In the genomic region with DNA sequence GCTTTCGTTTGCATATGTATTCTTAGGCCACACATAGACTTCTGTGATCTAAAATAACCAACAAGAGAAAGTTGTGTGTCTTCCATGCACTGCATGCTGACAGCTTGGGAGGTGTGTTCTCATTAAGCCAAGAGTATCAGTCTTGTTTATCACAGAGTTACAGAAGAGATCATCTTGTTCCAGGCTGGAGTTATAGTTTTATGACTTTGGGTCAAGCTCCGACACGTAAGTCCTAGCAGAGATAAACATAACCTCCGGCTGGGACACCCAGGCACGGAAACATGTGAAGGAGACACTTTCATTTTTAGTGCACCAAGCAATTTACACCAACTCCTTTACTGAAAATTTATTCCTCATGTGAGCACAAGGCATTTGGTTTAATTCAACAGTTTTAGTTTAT, we compare ENCODE assay signal across 23 mouse cellular contexts. TPM values are rescaled to one million over a fixed set of nuclear protein-coding genes. Genes with fewer than 3 reads are reported as not detected.
DNase-seq lines count a peak whose midpoint lies in the region; ATAC-seq and TF ChIP-seq lines count a peak whose summit lies in the region.
"Had no signal": no experiment of that assay in that cellular context is flagged by ENCODE, and none has a peak within 500 bp of the region (broad histone marks: within the 10 kb centered on the region; RNA-seq: fewer than 3 reads in every experiment).

No protein-coding gene starts in this region.

- no peaks in the 10 kb centered on the region for H3K9me3 ChIP-seq in stomach, embryonic 15.5 days
- H3K9me3 ChIP-seq in stomach, postnatal 0 days (ENCODE audit: control insufficient read depth, low read length) = no peaks in the 10 kb centered on the region
- H3K9me3 ChIP-seq in intestine, embryonic 16.5 days (ENCODE audit: control insufficient read depth, low read length) = no peaks in the 10 kb centered on the region
- no peaks in the 10 kb centered on the region for H3K9me3 ChIP-seq in stomach, embryonic 16.5 days (replicated peaks; ENCODE audit: control insufficient read depth, low read length)
- no peaks in the 10 kb centered on the region for H3K9me3 ChIP-seq in forebrain, embryonic 14.5 days (replicated peaks; ENCODE audit: control insufficient read depth, low read length)
- no peaks in the 10 kb centered on the region for H3K9me3 ChIP-seq in kidney, embryonic 16.5 days (ENCODE audit: low read length)
- H3K9me3 ChIP-seq: embryonic facial prominence, embryonic 10.5 days; forebrain, embryonic 10.5 days; forebrain, embryonic 15.5 days; heart, embryonic 15.5 days; hindbrain, embryonic 13.5 days had no signal

- H3K27me3 ChIP-seq in stomach, embryonic 15.5 days (replicated peaks) = no peaks in the 10 kb centered on the region
- H3K27me3 ChIP-seq in stomach, postnatal 0 days (ENCODE audit: control insufficient read depth, insufficient read depth, low read length) = no peaks in the 10 kb centered on the region
- no peaks in the 10 kb centered on the region for H3K27me3 ChIP-seq in intestine, embryonic 16.5 days (replicated peaks; ENCODE audit: control insufficient read depth, insufficient read depth, low read length)
- H3K27me3 ChIP-seq in stomach, embryonic 16.5 days (ENCODE audit: control insufficient read depth, insufficient read depth, low read length) = no peaks in the 10 kb centered on the region
- no peaks in the 10 kb centered on the region for H3K27me3 ChIP-seq in forebrain, embryonic 14.5 days (replicated peaks; ENCODE audit: control insufficient read depth, insufficient read depth, low read length)
- H3K27me3 ChIP-seq in kidney, embryonic 16.5 days (ENCODE audit: insufficient read depth, low read length) = no peaks in the 10 kb centered on the region
- H3K27me3 ChIP-seq: forebrain, embryonic 15.5 days; heart, embryonic 15.5 days; hindbrain, embryonic 13.5 days had no signal

- H3K4me1 ChIP-seq in stomach, embryonic 15.5 days = no peaks in the 10 kb centered on the region
- no peaks in the 10 kb centered on the region for H3K4me1 ChIP-seq in stomach, postnatal 0 days (replicated peaks; ENCODE audit: control insufficient read depth, insufficient read depth)
- 0 out of 2 replicates have a peak, but pooled peaks cover 3% of the 10 kb centered on the region for H3K4me1 ChIP-seq in intestine, embryonic 16.5 days (ENCODE audit: control insufficient read depth, insufficient read depth, low read length)
- H3K4me1 ChIP-seq in stomach, embryonic 16.5 days (ENCODE audit: control insufficient read depth, insufficient read depth, low read length) = no peaks in the 10 kb centered on the region
- H3K4me1 ChIP-seq in forebrain, embryonic 14.5 days (ENCODE audit: control insufficient read depth, insufficient read depth, low read length) = no peaks in the 10 kb centered on the region
- H3K4me1 ChIP-seq in kidney, embryonic 16.5 days (ENCODE audit: insufficient read depth, low read length) = no peaks in the 10 kb centered on the region
- H3K4me1 ChIP-seq: forebrain, embryonic 10.5 days; forebrain, embryonic 15.5 days; heart, embryonic 15.5 days; hindbrain, embryonic 13.5 days had no signal

- H3K4me3 ChIP-seq in gastrocnemius, adult 2 months = peak overlapping the region; percentile 25
- no peak overlapping the region for H3K4me3 ChIP-seq in stomach, embryonic 15.5 days (replicated peaks)
- no peak overlapping the region for H3K4me3 ChIP-seq in stomach, postnatal 0 days (ENCODE audit: low read depth, low read length)
- H3K4me3 ChIP-seq in intestine, embryonic 16.5 days (ENCODE audit: low read length) = no peak overlapping the region
- H3K4me3 ChIP-seq in stomach, embryonic 16.5 days (replicated peaks; ENCODE audit: low read length) = no peak overlapping the region
- no peak overlapping the region for H3K4me3 ChIP-seq in forebrain, embryonic 14.5 days (ENCODE audit: low read depth, low read length)
- no peak overlapping the region for H3K4me3 ChIP-seq in kidney, embryonic 16.5 days (ENCODE audit: low read length)
- H3K4me3 ChIP-seq: embryonic facial prominence, embryonic 10.5 days; forebrain, embryonic 10.5 days; forebrain, embryonic 15.5 days; heart, adult 2 months; heart, embryonic 15.5 days; hindbrain, embryonic 13.5 days had no signal

- WGBS in stomach, embryonic 15.5 days = 52% methylated on average over 5 of the region's 5 CpGs
- WGBS in stomach, postnatal 0 days = 36% methylated on average over 5 of the region's 5 CpGs
- 36% methylated on average over 5 of the region's 5 CpGs for WGBS in intestine, embryonic 16.5 days
- WGBS in stomach, embryonic 16.5 days = 35% methylated on average over 5 of the region's 5 CpGs
- 84% methylated on average over 5 of the region's 5 CpGs for WGBS in forebrain, embryonic 14.5 days
- WGBS in kidney, embryonic 16.5 days = 36% methylated on average over 5 of the region's 5 CpGs

- intact Hi-C loops in gastrocnemius, adult 2 months (cut with DNase I) = no loop called here

- no peak for ATAC-seq in stomach, embryonic 15.5 days (ENCODE audit: insufficient read depth, low FRiP score, low read depth)
- no peak for ATAC-seq in stomach, postnatal 0 days (ENCODE audit: low FRiP score, low TSS enrichment)
- peak; percentile 77 for ATAC-seq in intestine, embryonic 16.5 days
- no peak for ATAC-seq in stomach, embryonic 16.5 days (ENCODE audit: insufficient read depth, low FRiP score)
- no peak for ATAC-seq in forebrain, embryonic 14.5 days
- no peak for ATAC-seq in kidney, embryonic 16.5 days (ENCODE audit: low FRiP score, low TSS enrichment)
- ATAC-seq: forebrain, embryonic 15.5 days; hindbrain, postnatal 0 days had no signal

- no peak for TF ChIP-seq EP300 in stomach, postnatal 0 days (optimal IDR thresholded peaks at IDR 0.05)

- no peaks in the 10 kb centered on the region for H3K36me3 ChIP-seq in stomach, embryonic 15.5 days
- no peaks in the 10 kb centered on the region for H3K36me3 ChIP-seq in stomach, postnatal 0 days (ENCODE audit: control insufficient read depth, insufficient read depth, low read length)
- H3K36me3 ChIP-seq in intestine, embryonic 16.5 days (ENCODE audit: control insufficient read depth, insufficient read depth, low read length) = no peaks in the 10 kb centered on the region
- H3K36me3 ChIP-seq in stomach, embryonic 16.5 days (ENCODE audit: control insufficient read depth, insufficient read depth, low read length) = no peaks in the 10 kb centered on the region
- H3K36me3 ChIP-seq in forebrain, embryonic 14.5 days (ENCODE audit: control insufficient read depth, insufficient read depth, low read length) = no peaks in the 10 kb centered on the region
- H3K36me3 ChIP-seq in kidney, embryonic 16.5 days (ENCODE audit: insufficient read depth, low read length) = no peaks in the 10 kb centered on the region
- H3K36me3 ChIP-seq: embryonic facial prominence, embryonic 10.5 days; forebrain, embryonic 10.5 days; forebrain, embryonic 15.5 days; heart, embryonic 15.5 days; hindbrain, embryonic 13.5 days had no signal

- TF ChIP-seq CTCF in gastrocnemius, adult 2 months (IDR thresholded peaks at IDR 0.05) = no peak
- no peak for TF ChIP-seq CTCF in stomach, postnatal 0 days (IDR thresholded peaks at IDR 0.05; ENCODE audit: low read depth)

- H3K4me2 ChIP-seq in stomach, embryonic 15.5 days = no peak overlapping the region
- no peak overlapping the region for H3K4me2 ChIP-seq in stomach, postnatal 0 days (replicated peaks; ENCODE audit: low read depth)
- H3K4me2 ChIP-seq in intestine, embryonic 16.5 days (ENCODE audit: low read depth, low read length) = peak overlapping the region; percentile 18; the same call in 1 of the 2 replicates
- no peak overlapping the region for H3K4me2 ChIP-seq in stomach, embryonic 16.5 days (ENCODE audit: low read depth, low read length)
- no peak overlapping the region for H3K4me2 ChIP-seq in forebrain, embryonic 14.5 days (ENCODE audit: low read length)
- no peak overlapping the region for H3K4me2 ChIP-seq in kidney, embryonic 16.5 days (replicated peaks; ENCODE audit: low read depth, low read length)
- H3K4me2 ChIP-seq: forebrain, embryonic 15.5 days; heart, embryonic 11.5 days; heart, embryonic 15.5 days; hindbrain, embryonic 13.5 days had no signal

- H3K27ac ChIP-seq in gastrocnemius, adult 2 months = peak overlapping the region; percentile 92
- H3K27ac ChIP-seq in stomach, embryonic 15.5 days = peak overlapping the region; percentile 26; the same call in 1 of the 2 replicates
- H3K27ac ChIP-seq in stomach, postnatal 0 days (replicated peaks) = no peak overlapping the region
- peak overlapping the region; percentile 39; the same call in 1 of the 2 replicates for H3K27ac ChIP-seq in intestine, embryonic 16.5 days (ENCODE audit: low read length)
- H3K27ac ChIP-seq in stomach, embryonic 16.5 days (ENCODE audit: low read length) = peak overlapping the region; percentile 7; the same call in 1 of the 2 replicates
- H3K27ac ChIP-seq in forebrain, embryonic 14.5 days (ENCODE audit: low read depth, low read length) = no peak overlapping the region
- H3K27ac ChIP-seq in kidney, embryonic 16.5 days (ENCODE audit: low read length) = no peak overlapping the region
- H3K27ac ChIP-seq: embryonic facial prominence, embryonic 10.5 days; forebrain, embryonic 10.5 days; forebrain, embryonic 15.5 days; heart, adult 2 months; heart, embryonic 15.5 days; hindbrain, embryonic 13.5 days; hindbrain, postnatal 0 days had no signal

- no peak overlapping the region for H3K9ac ChIP-seq in stomach, embryonic 15.5 days
- H3K9ac ChIP-seq in stomach, postnatal 0 days (ENCODE audit: low read length) = no peak overlapping the region
- peak overlapping the region; percentile 27; the same call in 1 of the 2 replicates for H3K9ac ChIP-seq in intestine, embryonic 16.5 days (ENCODE audit: low read depth, low read length)
- no peak overlapping the region for H3K9ac ChIP-seq in stomach, embryonic 16.5 days (ENCODE audit: low read length)
- no peak overlapping the region for H3K9ac ChIP-seq in forebrain, embryonic 14.5 days (ENCODE audit: low read length)
- no peak overlapping the region for H3K9ac ChIP-seq in kidney, embryonic 16.5 days (replicated peaks; ENCODE audit: low read length)
- H3K9ac ChIP-seq: forebrain, embryonic 15.5 days; heart, embryonic 15.5 days; hindbrain, embryonic 13.5 days had no signal

- no peak for DNase-seq in gastrocnemius, adult 2 months
- DNase-seq in gastrocnemius, postnatal 4 days (ENCODE audit: low spot score in 2 of 2) = no peak
- no peak for DNase-seq in stomach, postnatal 0 days (ENCODE audit: low spot score)
- no peak for DNase-seq in forebrain, embryonic 14.5 days (ENCODE audit: low spot score)
- DNase-seq: adrenal gland, adult 8-10 months; adrenal gland, postnatal 36 days; cerebellum, adult 2 months; cerebellum, postnatal 10 days; gastrocnemius, postnatal 36 days; heart, adult 2 months; heart, postnatal 14 days had no signal

RNA-seq across cellular contexts. Expression of gene Cyp27a1, which starts 12.7 kb away (rescaled TPM):
- 10 to 100 TPM; 37.7 to 75.4 TPM for total RNA-seq in gastrocnemius, adult 2 months (2021)
- 1 to 10 TPM; 6.5 to 6.7 TPM for total RNA-seq in gastrocnemius, postnatal 4 days (2021)
- polyA plus RNA-seq in stomach, embryonic 15.5 days (2015; fragmentation: Nextera tagmentation; extraction: Ambion mirVana) = 6.1 and 7.9 TPM in 2 replicates
- polyA plus RNA-seq in stomach, postnatal 0 days (2015; fragmentation: Nextera tagmentation; extraction: Ambion mirVana) = 8.8 and 11.3 TPM in 2 replicates
- polyA plus RNA-seq in intestine, embryonic 16.5 days (2015; fragmentation: Nextera tagmentation; extraction: Ambion mirVana) = 7.6 and 8.0 TPM in 2 replicates
- 10.4 and 11.3 TPM in 2 replicates for polyA plus RNA-seq in stomach, embryonic 16.5 days (2015; fragmentation: Nextera tagmentation; extraction: Ambion mirVana)
- 1.2 and 1.9 TPM in 2 replicates for polyA plus RNA-seq in forebrain, embryonic 14.5 days (2014; fragmentation: Nextera tagmentation; extraction: Ambion mirVana)
- 7.6 and 7.7 TPM in 2 replicates for polyA plus RNA-seq in kidney, embryonic 16.5 days (2015; fragmentation: Nextera tagmentation; extraction: Ambion mirVana)

RNA-seq across cellular contexts. Expression of gene Prkag3, which starts 22.9 kb away (rescaled TPM):
- total RNA-seq in gastrocnemius, adult 2 months (2021) = 100 to 1,000 TPM in 1 of 2 experiments, 10 to 100 TPM in 1; 61.6 to 111 TPM
- 10 to 100 TPM; 26.1 to 29.4 TPM for total RNA-seq in gastrocnemius, postnatal 4 days (2021)
- polyA plus RNA-seq in stomach, embryonic 15.5 days (2015; fragmentation: Nextera tagmentation; extraction: Ambion mirVana) = 0.28 and 0.36 TPM in 2 replicates
- polyA plus RNA-seq in stomach, postnatal 0 days (2015; fragmentation: Nextera tagmentation; extraction: Ambion mirVana) = 0.25 and 0.29 TPM in 2 replicates
- 0.15 and 0.17 TPM in 2 replicates for polyA plus RNA-seq in intestine, embryonic 16.5 days (2015; fragmentation: Nextera tagmentation; extraction: Ambion mirVana)
- 0.31 and 1.8 TPM in 2 replicates for polyA plus RNA-seq in stomach, embryonic 16.5 days (2015; fragmentation: Nextera tagmentation; extraction: Ambion mirVana)
- polyA plus RNA-seq in forebrain, embryonic 14.5 days (2014; fragmentation: Nextera tagmentation; extraction: Ambion mirVana) = not detected in 2 replicates
- 0.49 and 0.55 TPM in 2 replicates for polyA plus RNA-seq in kidney, embryonic 16.5 days (2015; fragmentation: Nextera tagmentation; extraction: Ambion mirVana)
- total RNA-seq: hematopoietic stem cell, adult 5-6 weeks; hindbrain, postnatal 0 days had no signal
- polyA plus RNA-seq: forebrain, embryonic 10.5 days; forebrain, embryonic 15.5 days; hindbrain, postnatal 0 days had no signal

RNA-seq across cellular contexts. Expression of gene Wnt6, which starts 45.6 kb away (rescaled TPM):
- under 1 TPM; 0.39 to 0.77 TPM for total RNA-seq in gastrocnemius, adult 2 months (2021)
- 1 to 10 TPM; 1.1 to 1.8 TPM for total RNA-seq in gastrocnemius, postnatal 4 days (2021)
- polyA plus RNA-seq in stomach, embryonic 15.5 days (2015; fragmentation: Nextera tagmentation; extraction: Ambion mirVana) = 1.4 and 1.8 TPM in 2 replicates
- 3.6 and 4.8 TPM in 2 replicates for polyA plus RNA-seq in stomach, postnatal 0 days (2015; fragmentation: Nextera tagmentation; extraction: Ambion mirVana)
- polyA plus RNA-seq in intestine, embryonic 16.5 days (2015; fragmentation: Nextera tagmentation; extraction: Ambion mirVana) = 0.22 and 0.49 TPM in 2 replicates
- 2.4 and 2.8 TPM in 2 replicates for polyA plus RNA-seq in stomach, embryonic 16.5 days (2015; fragmentation: Nextera tagmentation; extraction: Ambion mirVana)
- 1.3 and 3.6 TPM in 2 replicates for polyA plus RNA-seq in forebrain, embryonic 14.5 days (2014; fragmentation: Nextera tagmentation; extraction: Ambion mirVana)
- 1.9 and 2.5 TPM in 2 replicates for polyA plus RNA-seq in kidney, embryonic 16.5 days (2015; fragmentation: Nextera tagmentation; extraction: Ambion mirVana)
- total RNA-seq: hematopoietic stem cell, adult 5-6 weeks had no signal

Comparison
In these comparisons a context has a peak if more than half of its experiments do, and no peak if none do; other contexts are left out.
1. H3K27ac ChIP-seq: peak in gastrocnemius, adult 2 months (single experiment), stomach, embryonic 15.5 days (single experiment), intestine, embryonic 16.5 days (single experiment) and stomach, embryonic 16.5 days (single experiment); none in stomach, postnatal 0 days (single experiment), forebrain, embryonic 14.5 days (single experiment) and kidney, embryonic 16.5 days (single experiment).